8 mouse cellular contexts compared by ENCODE assay signal in the genomic region with DNA sequence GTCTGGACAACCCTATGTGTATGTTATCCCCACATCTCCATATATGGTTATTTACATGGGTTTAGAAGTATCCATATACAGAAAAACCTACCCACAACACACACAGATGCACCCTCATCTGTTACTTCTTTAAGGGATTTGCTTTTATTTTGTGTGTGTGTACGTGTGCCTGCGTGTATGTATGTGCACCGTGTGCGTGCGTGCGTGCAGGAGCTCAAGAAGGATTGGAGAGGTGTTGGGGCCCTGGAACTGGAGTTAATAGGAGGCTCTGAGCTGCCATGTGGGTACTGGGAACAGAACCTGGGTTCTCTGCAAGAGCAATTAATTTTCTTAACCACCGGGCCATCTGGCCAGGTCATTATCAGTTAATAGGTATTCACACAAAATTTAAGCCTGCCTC. TPM values are rescaled to one million over a fixed set of nuclear protein-coding genes. Genes with fewer than 3 reads are reported as not detected.
DNase-seq lines count a peak whose midpoint lies in the region; ATAC-seq and TF ChIP-seq lines count a peak whose summit lies in the region.

No protein-coding gene starts in this region.

- no peaks in the 10 kb centered on the region for H3K27me3 ChIP-seq in heart, embryonic 13.5 days (replicated peaks)
- H3K27me3 ChIP-seq in ES-Bruce4 (ENCODE audit: control insufficient read depth, insufficient read depth, low read length, poor library complexity, severe bottlenecking) = no peaks in the 10 kb centered on the region
- H3K27me3 ChIP-seq in forebrain, embryonic 15.5 days = no peaks in the 10 kb centered on the region
- no peaks in the 10 kb centered on the region for H3K27me3 ChIP-seq in liver, embryonic 16.5 days (ENCODE audit: control insufficient read depth, insufficient read depth, low read depth, low read length)

- H3K36me3 ChIP-seq in heart, embryonic 13.5 days = peaks cover 40% of the 10 kb centered on the region
- peaks cover 7% of the 10 kb centered on the region for H3K36me3 ChIP-seq in ES-Bruce4 (ENCODE audit: control insufficient read depth, insufficient read depth, low read length, poor library complexity, severe bottlenecking)
- H3K36me3 ChIP-seq in forebrain, embryonic 15.5 days = peaks cover 16% of the 10 kb centered on the region; the same call in 1 of the 2 replicates
- H3K36me3 ChIP-seq in liver, embryonic 16.5 days (ENCODE audit: control insufficient read depth, insufficient read depth) = peaks cover 7% of the 10 kb centered on the region

- no peaks in the 10 kb centered on the region for H3K9me3 ChIP-seq in heart, embryonic 13.5 days
- H3K9me3 ChIP-seq in ES-Bruce4 (replicated peaks; ENCODE audit: control insufficient read depth, insufficient read depth, low read length, poor library complexity, severe bottlenecking) = no peaks in the 10 kb centered on the region
- H3K9me3 ChIP-seq in forebrain, embryonic 15.5 days = no peaks in the 10 kb centered on the region
- H3K9me3 ChIP-seq in liver, embryonic 16.5 days (replicated peaks; ENCODE audit: control insufficient read depth, low read length) = no peaks in the 10 kb centered on the region

- TF ChIP-seq EP300 in ES-Bruce4 (IDR thresholded peaks at IDR 0.05; ENCODE audit: insufficient read depth, low read depth, low read length) = no peak

- no peak for DNase-seq in heart, postnatal 4 days
- DNase-seq in natural killer cell, adult 2 months (ENCODE audit: low spot score in 2 of 2) = no peak
- no peak for DNase-seq in thymus, postnatal 10 days (ENCODE audit: low spot score in 2 of 2)
- no peak for DNase-seq in right cerebral cortex, postnatal 10 days (ENCODE audit: low spot score in 2 of 2)

- peak overlapping the region; percentile 92 for H3K27ac ChIP-seq in heart, embryonic 13.5 days (replicated peaks)
- no peak overlapping the region for H3K27ac ChIP-seq in ES-Bruce4 (ENCODE audit: insufficient read depth, low read length)
- H3K27ac ChIP-seq in forebrain, embryonic 15.5 days (replicated peaks) = 0 out of 2 replicates have a peak overlapping the region, but pooled peaks have one; percentile 69
- peak overlapping the region; percentile 42; the same call in 1 of the 2 replicates for H3K27ac ChIP-seq in liver, embryonic 16.5 days (ENCODE audit: low read length)

- H3K9ac ChIP-seq in heart, embryonic 13.5 days = peak overlapping the region; percentile 93
- peak overlapping the region; percentile 88 for H3K9ac ChIP-seq in ES-Bruce4 (ENCODE audit: low read depth, poor library complexity, severe bottlenecking)
- H3K9ac ChIP-seq in forebrain, embryonic 15.5 days (replicated peaks) = peak overlapping the region; percentile 70
- peak overlapping the region; percentile 83 for H3K9ac ChIP-seq in liver, embryonic 16.5 days (ENCODE audit: low read depth, low read length)

- WGBS in heart, embryonic 13.5 days = 61% methylated on average over 7 of the region's 7 CpGs
- WGBS in forebrain, embryonic 15.5 days = 74% methylated on average over 7 of the region's 7 CpGs
- 63% methylated on average over 7 of the region's 7 CpGs for WGBS in liver, embryonic 16.5 days (ENCODE audit: insufficient replicate concordance)

- ATAC-seq in heart, embryonic 13.5 days (ENCODE audit: extremely low read depth, insufficient number of reproducible peaks, low FRiP score, low TSS enrichment) = no peak
- no peak for ATAC-seq in forebrain, embryonic 15.5 days (replicated peaks)
- ATAC-seq in liver, embryonic 16.5 days (ENCODE audit: low read depth) = no peak

- peak overlapping the region; percentile 84 for H3K4me3 ChIP-seq in heart, embryonic 13.5 days
- H3K4me3 ChIP-seq in ES-Bruce4 (ENCODE audit: low read depth, low read length) = peak overlapping the region; percentile 60
- peak overlapping the region; percentile 57 for H3K4me3 ChIP-seq in forebrain, embryonic 15.5 days
- H3K4me3 ChIP-seq in liver, embryonic 16.5 days (ENCODE audit: low read depth, low read length) = peak overlapping the region; percentile 75

- TF ChIP-seq POLR2A in ES-Bruce4 (IDR thresholded peaks at IDR 0.05; ENCODE audit: insufficient read depth, low read length) = no peak

- peaks cover 23% of the 10 kb centered on the region for H3K4me1 ChIP-seq in heart, embryonic 13.5 days
- peaks cover 4% of the 10 kb centered on the region for H3K4me1 ChIP-seq in ES-Bruce4 (ENCODE audit: control insufficient read depth, insufficient read depth, low read length)
- peaks cover 17% of the 10 kb centered on the region for H3K4me1 ChIP-seq in forebrain, embryonic 15.5 days
- H3K4me1 ChIP-seq in liver, embryonic 16.5 days (ENCODE audit: control insufficient read depth, low read depth, low read length) = peaks cover 14% of the 10 kb centered on the region

- H3K4me2 ChIP-seq in heart, embryonic 13.5 days = peak overlapping the region; percentile 77
- peak overlapping the region; percentile 54 for H3K4me2 ChIP-seq in forebrain, embryonic 15.5 days (replicated peaks)
- H3K4me2 ChIP-seq in liver, embryonic 16.5 days (ENCODE audit: low read depth, low read length) = peak overlapping the region; percentile 70

- no peak for TF ChIP-seq CTCF in ES-Bruce4 (IDR thresholded peaks at IDR 0.05; ENCODE audit: low read depth, low read length)

RNA-seq across cellular contexts. Expression of gene Mrps21, which starts 0.7 kb away (rescaled TPM):
- polyA plus RNA-seq in heart, embryonic 13.5 days (2015; fragmentation: Nextera tagmentation; extraction: Ambion mirVana) = 362 and 399 TPM in 2 replicates
- total RNA-seq in heart, postnatal 4 days (2021) = 100 to 1,000 TPM; 250 TPM
- polyA plus RNA-seq in ES-Bruce4 (2011; ENCODE audit: insufficient read depth, insufficient read length, low read depth, missing spikeins) = 142 and 163 TPM in 2 replicates
- polyA plus RNA-seq in forebrain, embryonic 15.5 days (2015; fragmentation: Nextera tagmentation; extraction: Ambion mirVana) = 294 and 306 TPM in 2 replicates
- polyA plus RNA-seq in liver, embryonic 16.5 days (2015; fragmentation: Nextera tagmentation; extraction: Ambion mirVana) = 156 and 178 TPM in 2 replicates

RNA-seq across cellular contexts. Expression of gene Ciart, which starts 10.0 kb away (rescaled TPM):
- 5.7 and 6.2 TPM in 2 replicates for polyA plus RNA-seq in heart, embryonic 13.5 days (2015; fragmentation: Nextera tagmentation; extraction: Ambion mirVana)
- 1 to 10 TPM; 1.7 to 2.0 TPM for total RNA-seq in heart, postnatal 4 days (2021)
- 5.9 and 7.6 TPM in 2 replicates for polyA plus RNA-seq in ES-Bruce4 (2011; ENCODE audit: insufficient read depth, insufficient read length, low read depth, missing spikeins)
- 4.3 TPM in 2 replicates for polyA plus RNA-seq in forebrain, embryonic 15.5 days (2015; fragmentation: Nextera tagmentation; extraction: Ambion mirVana)
- 0.78 and 1.1 TPM in 2 replicates for polyA plus RNA-seq in liver, embryonic 16.5 days (2015; fragmentation: Nextera tagmentation; extraction: Ambion mirVana)

RNA-seq across cellular contexts. Expression of gene Prpf3, which starts 16.4 kb away (rescaled TPM):
- 25.0 and 29.1 TPM in 2 replicates for polyA plus RNA-seq in heart, embryonic 13.5 days (2015; fragmentation: Nextera tagmentation; extraction: Ambion mirVana)
- 10 to 100 TPM; 28.3 to 30.5 TPM for total RNA-seq in heart, postnatal 4 days (2021)
- polyA plus RNA-seq in ES-Bruce4 (2011; ENCODE audit: insufficient read depth, insufficient read length, low read depth, missing spikeins) = 92.4 and 100 TPM in 2 replicates
- polyA plus RNA-seq in forebrain, embryonic 15.5 days (2015; fragmentation: Nextera tagmentation; extraction: Ambion mirVana) = 42.9 and 43.0 TPM in 2 replicates
- 23.1 and 23.7 TPM in 2 replicates for polyA plus RNA-seq in liver, embryonic 16.5 days (2015; fragmentation: Nextera tagmentation; extraction: Ambion mirVana)

RNA-seq across cellular contexts. Expression of gene BC028528, which starts 19.8 kb away (rescaled TPM):
- 38.1 and 41.8 TPM in 2 replicates for polyA plus RNA-seq in heart, embryonic 13.5 days (2015; fragmentation: Nextera tagmentation; extraction: Ambion mirVana)
- total RNA-seq in heart, postnatal 4 days (2021) = 10 to 100 TPM; 19.6 to 25.3 TPM
- 3.6 and 5.4 TPM in 2 replicates for polyA plus RNA-seq in ES-Bruce4 (2011; ENCODE audit: insufficient read depth, insufficient read length, low read depth, missing spikeins)
- polyA plus RNA-seq in forebrain, embryonic 15.5 days (2015; fragmentation: Nextera tagmentation; extraction: Ambion mirVana) = 12.7 and 14.7 TPM in 2 replicates
- 5.5 and 6.8 TPM in 2 replicates for polyA plus RNA-seq in liver, embryonic 16.5 days (2015; fragmentation: Nextera tagmentation; extraction: Ambion mirVana)

RNA-seq across cellular contexts. Expression of gene Aph1a, which starts 21.7 kb away (rescaled TPM):
- 28.8 and 33.9 TPM in 2 replicates for polyA plus RNA-seq in heart, embryonic 13.5 days (2015; fragmentation: Nextera tagmentation; extraction: Ambion mirVana)
- total RNA-seq in heart, postnatal 4 days (2021) = 100 to 1,000 TPM; 150 to 162 TPM
- polyA plus RNA-seq in ES-Bruce4 (2011; ENCODE audit: insufficient read depth, insufficient read length, low read depth, missing spikeins) = 44.3 and 48.3 TPM in 2 replicates
- 31.3 and 39.8 TPM in 2 replicates for polyA plus RNA-seq in forebrain, embryonic 15.5 days (2015; fragmentation: Nextera tagmentation; extraction: Ambion mirVana)
- polyA plus RNA-seq in liver, embryonic 16.5 days (2015; fragmentation: Nextera tagmentation; extraction: Ambion mirVana) = 10.9 and 12.6 TPM in 2 replicates
